Mouse (Mus musculus) ovary, postnatal 10 days (tissue): ENCODE results near the gene D330020A13Rik.
A peak's percentile ranks its signal among the peaks of the same experiment; 100 is the strongest.
"Not testable (repeated sequence)": the region's sequence is repeated elsewhere in the genome, so short reads cannot be mapped to it uniquely, and the experiment has no call there.

Experiments used
- DNase-seq: peaks from one replicate; pipeline ENCODE4 v3.0.0; 2022; ENCODE audit warnings: low spot score

The D330020A13Rik gene

GRCm38 (mm10) chr6:120294056-120294784 is at the start of gene D330020A13Rik, which contains the start of gene B4galnt3:
TSS of gene D330020A13Rik (plus strand) at chr6:120294364.
TSS of gene B4galnt3 (minus strand) at chr6:120294559.
- peak; percentile 7 for DNase-seq

DNA sequence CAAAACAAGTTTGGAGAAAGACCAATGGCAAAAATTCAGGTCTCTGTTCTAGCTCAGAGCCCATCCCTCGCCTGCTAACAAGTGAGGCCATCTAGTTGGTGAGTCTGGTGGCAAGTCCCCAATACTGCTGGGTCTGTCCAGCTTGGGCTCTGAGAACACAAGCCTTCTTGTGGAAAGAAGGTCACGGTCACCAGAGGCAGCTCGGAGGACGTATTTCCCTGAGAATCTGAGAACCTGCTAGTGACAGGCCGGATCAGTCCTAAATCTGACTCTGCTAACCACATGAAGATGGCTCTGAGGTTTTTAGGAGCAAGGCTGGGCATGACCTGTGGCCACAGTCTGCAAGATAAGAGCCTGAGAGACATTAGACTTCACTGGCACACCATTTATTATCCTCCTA is 47.5 kb upstream of the D330020A13Rik start:
- DNase-seq = no peak

DNA sequence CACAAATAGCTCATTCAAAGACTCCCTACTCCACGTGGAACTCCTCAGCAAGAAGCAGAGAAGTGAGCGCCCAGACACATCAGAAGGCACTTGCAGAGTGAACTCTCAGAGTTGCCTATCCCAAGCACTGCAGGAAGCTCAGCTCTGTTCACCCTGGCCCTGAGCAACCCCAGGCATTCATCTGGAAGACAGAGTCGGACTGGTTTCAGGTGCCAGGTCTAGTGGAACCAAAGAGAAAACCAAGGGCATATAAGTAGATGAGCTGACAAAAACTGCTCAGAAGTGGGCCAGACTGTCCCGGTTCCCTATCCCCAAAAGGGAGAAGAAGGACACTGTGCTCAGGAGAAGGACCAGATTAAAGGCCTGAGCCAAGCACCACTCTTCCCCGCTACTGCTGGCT is 44.3 kb upstream of the D330020A13Rik start:
- no peak for DNase-seq

GRCm38 (mm10) chr6:120251010-120251409 is 43.2 kb upstream of the D330020A13Rik start:
- no peak for DNase-seq

DNA sequence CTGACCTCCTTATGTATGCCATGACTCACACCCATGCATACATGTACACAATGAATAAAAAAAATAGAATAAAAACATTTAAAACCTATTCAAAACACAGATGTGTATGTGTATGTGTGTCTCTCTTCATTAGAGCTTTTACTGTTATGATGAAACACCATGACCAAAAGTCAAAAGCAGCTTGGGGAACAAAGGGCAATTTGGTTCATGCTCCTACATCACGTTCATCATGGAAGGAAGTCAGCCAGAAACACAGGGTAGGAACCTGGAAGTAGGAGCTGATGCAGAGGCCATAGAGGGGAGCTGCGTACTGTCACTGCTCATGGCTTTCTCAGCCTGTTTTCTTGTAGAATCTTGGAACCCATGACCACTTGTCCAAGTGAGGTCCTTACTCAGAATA is 41.4 kb upstream of the D330020A13Rik start:
- DNase-seq = no peak

GRCm38 (mm10) chr6:120254640-120255039 is 39.5 kb upstream of the D330020A13Rik start:
- no peak for DNase-seq

DNA sequence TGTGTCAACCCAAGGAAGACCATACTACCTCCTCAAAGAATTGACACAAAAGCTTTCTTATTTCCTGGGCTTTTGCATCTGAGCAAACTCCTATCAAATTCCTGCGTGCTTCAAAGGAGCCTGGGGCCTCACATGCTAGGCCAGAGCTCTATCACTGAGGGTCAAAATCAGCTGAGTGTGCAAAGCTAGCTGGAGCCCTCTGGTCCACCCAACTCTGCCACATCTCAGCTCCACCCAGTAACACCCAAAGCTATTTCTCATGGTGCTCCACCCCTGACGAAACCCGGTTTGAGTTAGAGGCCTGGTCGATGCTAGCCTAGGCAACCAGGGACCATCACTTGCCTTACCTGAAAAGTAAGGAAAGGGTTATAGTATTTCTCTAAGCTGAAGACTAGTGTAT is 39.0 kb upstream of the D330020A13Rik start:
- DNase-seq = no peak

- DNase-seq = no peak
Observed at GRCm38 (mm10) chr6:120255701-120256100, 38.5 kb upstream of the D330020A13Rik start.

GRCm38 (mm10) chr6:120256431-120256935 is 37.7 kb upstream of the D330020A13Rik start:
- no peak for DNase-seq

DNA sequence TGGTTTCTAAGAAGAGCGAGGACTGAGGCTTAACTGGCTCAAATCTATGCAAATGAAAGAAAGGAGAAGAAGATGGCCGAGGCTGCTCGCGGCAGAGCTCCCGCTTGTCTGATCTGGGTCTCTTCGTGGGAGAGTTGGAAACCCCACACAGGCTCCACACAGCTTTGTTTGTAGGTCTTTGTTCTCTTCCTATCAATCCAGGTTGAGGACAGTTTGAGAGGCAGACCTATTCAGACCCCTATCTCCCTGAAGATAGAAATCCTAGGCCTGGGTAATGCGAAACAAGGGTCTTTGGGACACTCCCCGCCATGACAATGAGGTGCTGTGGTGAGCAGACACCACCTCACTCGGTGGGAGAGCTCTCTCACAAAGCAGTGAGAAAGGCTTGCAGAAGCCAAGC is 34.7 kb upstream of the D330020A13Rik start:
- no peak for DNase-seq

GRCm38 (mm10) chr6:120262886-120263531 is 31.2 kb upstream of the D330020A13Rik start:
- no peak for DNase-seq

DNA sequence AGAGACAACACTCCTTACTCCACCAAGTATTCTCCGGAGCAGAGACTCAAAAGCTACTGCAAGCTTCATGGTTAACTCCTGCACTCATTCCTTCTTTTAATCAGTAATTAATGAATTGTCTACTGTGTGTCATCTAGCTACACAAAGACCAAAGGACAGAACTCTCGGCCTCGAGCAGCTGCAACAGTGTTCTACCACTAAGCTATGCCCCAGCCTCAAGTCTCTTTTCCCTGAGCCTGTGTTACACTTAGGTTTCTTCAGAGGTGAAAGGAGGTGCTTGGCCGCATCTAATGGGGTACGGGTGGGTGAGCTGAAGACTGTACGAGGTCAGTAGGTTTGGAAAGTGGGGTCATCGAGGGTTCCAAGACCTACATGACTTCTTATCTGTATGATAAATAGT is 30.6 kb upstream of the D330020A13Rik start:
- no peak for DNase-seq

DNA sequence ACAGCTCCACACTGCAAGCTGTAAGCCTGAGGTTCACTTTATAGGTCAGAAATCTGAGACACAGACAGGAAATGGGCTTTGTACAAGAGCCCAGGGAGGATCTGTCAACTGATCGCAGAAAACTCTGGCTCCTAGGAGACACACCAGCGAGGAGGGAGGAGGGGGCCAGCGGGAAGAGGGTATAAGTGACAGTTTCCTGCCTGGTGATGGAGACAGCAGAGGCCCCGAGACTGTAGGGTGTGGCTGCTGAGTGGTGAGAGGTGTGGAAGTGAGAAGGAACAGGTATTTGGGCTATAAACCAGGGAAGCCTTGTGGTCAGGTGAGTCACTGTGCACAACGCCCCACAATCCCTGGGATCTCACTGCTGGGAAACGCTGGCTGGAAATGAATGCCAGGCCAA is 30.0 kb upstream of the D330020A13Rik start:
- no peak for DNase-seq

DNA sequence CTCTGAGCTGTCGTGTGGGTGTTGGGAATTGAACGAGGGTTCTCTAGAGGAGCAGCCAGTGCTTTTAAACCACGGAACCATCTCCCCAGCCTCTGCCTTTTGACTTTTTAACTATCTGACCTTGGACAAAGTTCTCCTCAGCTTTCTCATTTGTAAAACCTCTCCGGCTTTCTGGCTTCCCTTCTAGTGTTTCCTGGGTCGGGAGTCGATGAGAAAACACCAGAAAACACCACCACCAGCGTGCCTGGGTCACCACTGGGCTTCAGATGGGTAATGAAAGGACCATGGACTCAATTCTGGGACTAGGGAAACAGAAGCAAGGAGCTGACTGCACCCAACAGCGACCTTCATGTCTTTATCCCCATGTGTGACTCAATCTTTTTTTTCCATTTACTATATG is 20.0 kb upstream of the D330020A13Rik start:
- no peak for DNase-seq

GRCm38 (mm10) chr6:120274887-120275286 is 19.3 kb upstream of the D330020A13Rik start:
- DNase-seq = no peak

- DNase-seq = no peak
Observed at GRCm38 (mm10) chr6:120275301-120275700, 18.9 kb upstream of the D330020A13Rik start.

- DNase-seq = no peak
Observed at GRCm38 (mm10) chr6:120276874-120277449, 17.2 kb upstream of the D330020A13Rik start.

GRCm38 (mm10) chr6:120287279-120287678 is 6.9 kb upstream of the D330020A13Rik start:
- no peak for DNase-seq

DNA sequence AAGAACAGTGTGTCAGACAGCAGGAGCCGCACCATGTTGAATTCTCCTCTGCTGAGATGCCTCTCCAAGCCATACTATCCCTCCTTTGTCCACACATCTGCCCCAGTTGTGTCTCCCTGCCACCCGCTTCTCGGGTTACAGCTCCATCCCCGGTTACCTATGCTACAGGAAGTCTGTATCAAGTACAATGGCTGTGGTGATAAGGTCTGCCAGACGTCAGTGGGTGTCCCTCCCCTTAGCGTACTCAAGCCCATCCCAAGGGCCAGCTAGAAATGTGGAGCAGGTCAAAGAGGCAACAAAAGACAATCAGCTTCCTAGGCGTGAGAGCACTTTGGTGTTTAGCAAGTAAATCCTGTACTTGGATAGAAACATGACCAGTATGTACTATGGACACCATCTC is 5.6 kb upstream of the D330020A13Rik start:
- no peak for DNase-seq

- no peak for DNase-seq
Observed at GRCm38 (mm10) chr6:120289430-120289829, 4.7 kb upstream of the D330020A13Rik start.

GRCm38 (mm10) chr6:120291396-120292009 is 2.7 kb upstream of the D330020A13Rik start:
- DNase-seq = no peak

DNA sequence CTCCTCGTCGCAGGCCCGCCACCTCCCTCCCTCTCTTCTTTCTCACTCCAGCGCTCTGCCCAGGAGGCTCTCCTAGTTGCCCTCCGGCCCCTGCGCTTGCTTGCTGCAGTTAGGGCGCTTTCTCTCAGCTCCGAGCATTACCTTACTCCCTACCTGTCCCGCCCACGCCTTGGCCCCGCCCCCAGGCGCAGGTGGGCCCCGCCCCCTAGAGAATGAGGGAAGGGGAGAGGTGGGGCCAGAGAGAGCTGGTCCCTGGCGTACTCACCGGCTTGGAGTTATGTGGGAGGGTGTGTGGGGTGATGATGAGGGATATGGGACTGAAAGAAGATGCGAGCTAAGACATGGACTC is 595 bp downstream of the D330020A13Rik start:
- DNase-seq = peak; percentile 26

GRCm38 (mm10) chr6:120296589-120296988 is 2.4 kb downstream of the D330020A13Rik start:
- DNase-seq = not testable (repeated sequence)
